Comparison of ENCODE assay signal across 23 mouse cellular contexts in the genomic region with DNA sequence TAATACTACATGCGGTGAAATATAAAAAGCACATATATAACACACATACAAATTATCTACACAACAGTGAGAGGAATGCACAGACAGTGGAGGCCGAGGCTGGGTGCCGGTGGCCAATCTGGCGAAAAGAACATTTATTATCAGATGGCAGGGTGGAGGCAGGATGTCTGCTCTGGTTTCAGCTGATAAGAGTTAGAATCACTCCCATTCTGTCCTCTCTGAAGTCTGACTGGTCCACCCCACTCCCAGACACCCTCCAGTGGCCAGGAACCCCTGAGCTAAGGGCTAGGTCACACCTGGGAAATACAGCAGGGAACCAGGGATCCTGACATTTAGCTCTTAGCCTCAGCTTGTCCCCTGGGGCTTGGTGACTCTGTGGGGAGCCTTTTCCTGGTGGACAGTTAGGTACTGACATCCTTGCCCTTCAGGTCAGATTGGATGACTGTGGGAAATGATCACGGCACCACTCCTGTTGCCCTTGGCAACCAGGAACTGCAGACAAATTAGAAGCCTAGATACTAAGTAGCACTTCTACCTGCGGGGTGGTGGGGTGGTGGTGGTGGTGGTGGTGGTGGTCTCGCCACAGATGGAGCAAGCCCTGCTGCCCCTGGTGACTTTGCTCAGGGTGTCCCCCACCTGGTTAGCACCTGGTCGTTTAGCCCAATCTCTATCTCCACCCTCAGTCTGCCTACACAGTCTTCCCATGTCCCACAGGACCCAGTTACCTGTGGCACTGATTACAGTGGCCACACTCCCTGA. TPM values are rescaled to one million over a fixed set of nuclear protein-coding genes. Genes with fewer than 3 reads are reported as not detected.
DNase-seq lines count a peak whose midpoint lies in the region; ATAC-seq and TF ChIP-seq lines count a peak whose summit lies in the region.
"Had no signal": no experiment of that assay in that cellular context is flagged by ENCODE, and none has a peak within 500 bp of the region (broad histone marks: within the 10 kb centered on the region; RNA-seq: fewer than 3 reads in every experiment).

No protein-coding gene starts in this region.

- no peak overlapping the region for H3K27ac ChIP-seq in lung, postnatal 0 days (ENCODE audit: low read length)
- H3K27ac ChIP-seq in liver, embryonic 11.5 days (ENCODE audit: low read depth, low read length), result no peak overlapping the region
- H3K27ac ChIP-seq: hindbrain, embryonic 13.5 days; intestine, embryonic 15.5 days; layer of hippocampus, adult 2 months; left cerebral cortex, adult 2 months; limb, embryonic 10.5 days; liver, embryonic 14.5 days; stomach, embryonic 15.5 days had no signal

- H3K9me3 ChIP-seq in lung, postnatal 0 days (ENCODE audit: low read length), result no peaks in the 10 kb centered on the region
- H3K9me3 ChIP-seq in liver, embryonic 11.5 days (ENCODE audit: control insufficient read depth, low read length), result no peaks in the 10 kb centered on the region
- H3K9me3 ChIP-seq: hindbrain, embryonic 13.5 days; intestine, embryonic 15.5 days; limb, embryonic 10.5 days; stomach, embryonic 15.5 days had no signal

- no peak overlapping the region for H3K4me3 ChIP-seq in lung, postnatal 0 days (ENCODE audit: low read depth, low read length)
- H3K4me3 ChIP-seq in liver, embryonic 11.5 days (ENCODE audit: low read depth, low read length), result no peak overlapping the region
- H3K4me3 ChIP-seq: hindbrain, embryonic 13.5 days; intestine, embryonic 15.5 days; layer of hippocampus, adult 2 months; left cerebral cortex, adult 2 months; limb, embryonic 10.5 days; stomach, embryonic 15.5 days had no signal

- H3K27me3 ChIP-seq in lung, postnatal 0 days (replicated peaks; ENCODE audit: insufficient read depth, low read length), result no peaks in the 10 kb centered on the region; the same call in 1 of the 2 replicates
- H3K27me3 ChIP-seq in liver, embryonic 11.5 days (replicated peaks; ENCODE audit: control insufficient read depth, insufficient read depth, low read length), result peaks cover 33% of the 10 kb centered on the region

- H3K9ac ChIP-seq in lung, postnatal 0 days (replicated peaks; ENCODE audit: low read depth), result no peak overlapping the region
- H3K9ac ChIP-seq in liver, embryonic 11.5 days (ENCODE audit: low read depth, low read length), result no peak overlapping the region
- H3K9ac ChIP-seq: hindbrain, embryonic 13.5 days; intestine, embryonic 15.5 days; liver, embryonic 14.5 days; stomach, embryonic 15.5 days had no signal

- peak; percentile 6; the same call in 1 of the 2 replicates for TF ChIP-seq CTCF in lung, postnatal 0 days (IDR thresholded peaks at IDR 0.05)

- H3K4me1 ChIP-seq in lung, postnatal 0 days (ENCODE audit: insufficient read depth, low read depth, low read length), result no peaks in the 10 kb centered on the region
- H3K4me1 ChIP-seq in liver, embryonic 11.5 days (replicated peaks; ENCODE audit: control insufficient read depth, insufficient read depth, low read length), result peaks cover 16% of the 10 kb centered on the region

- intact Hi-C loops in heart, postnatal 25 days (cut with DNase I), result no loop called here
- intact Hi-C loops in left cerebral cortex, postnatal 10 days (cut with DNase I), result no loop called here

- no peak overlapping the region for H3K4me2 ChIP-seq in lung, postnatal 0 days (replicated peaks; ENCODE audit: low read depth, low read length)
- no peak overlapping the region for H3K4me2 ChIP-seq in liver, embryonic 11.5 days
- H3K4me2 ChIP-seq: hindbrain, embryonic 13.5 days; intestine, embryonic 15.5 days; stomach, embryonic 15.5 days had no signal

- H3K36me3 ChIP-seq in lung, postnatal 0 days (ENCODE audit: insufficient read depth, low read length), result no peaks in the 10 kb centered on the region
- no peaks in the 10 kb centered on the region for H3K36me3 ChIP-seq in liver, embryonic 11.5 days (ENCODE audit: control insufficient read depth, insufficient read depth, low read length)
- H3K36me3 ChIP-seq: hindbrain, embryonic 13.5 days; intestine, embryonic 15.5 days; limb, embryonic 10.5 days; stomach, embryonic 15.5 days had no signal

- peak; percentile 93 for DNase-seq in heart, adult 11 months
- no peak for DNase-seq in heart, postnatal 25 days (ENCODE audit: low spot score)
- DNase-seq in lung, postnatal 0 days (ENCODE audit: low spot score), result no peak
- no peak for DNase-seq in lung, postnatal 25 days (ENCODE audit: low spot score)
- no peak for DNase-seq in liver, embryonic 11.5 days (ENCODE audit: low spot score)
- no peak for DNase-seq in left cerebral cortex, postnatal 10 days (ENCODE audit: extremely low spot score in 1 of 2, low spot score in 2 of 2)
- no peak for DNase-seq in kidney, postnatal 14 days
- no peak for DNase-seq in layer of hippocampus, postnatal 14 days (ENCODE audit: low spot score in 2 of 2)
- DNase-seq: adrenal gland, adult 2 months; cerebellum, adult 11 months; cerebellum, postnatal 10 days; gastrocnemius, postnatal 14 days; lung, postnatal 14 days; right cerebral cortex, postnatal 25 days; thymus, adult 18-20 months; thymus, postnatal 4 days had no signal

- no peak for ATAC-seq in lung, postnatal 0 days
- peak; percentile 31; the same call in 1 of the 2 replicates for ATAC-seq in liver, embryonic 11.5 days (replicated peaks; ENCODE audit: low FRiP score)
- ATAC-seq: intestine, embryonic 15.5 days had no signal

- WGBS in lung, postnatal 0 days, result 48% methylated on average over 8 of the region's 8 CpGs
- 43% methylated on average over 8 of the region's 8 CpGs for WGBS in liver, embryonic 11.5 days

- no peak for TF ChIP-seq EP300 in lung, postnatal 0 days (IDR thresholded peaks at IDR 0.05)

RNA-seq across cellular contexts. Expression of gene Pi16, which starts 2.6 kb away (rescaled TPM):
- total RNA-seq in heart, postnatal 25 days (2021), result 10 to 100 TPM; 32.6 to 45.8 TPM
- polyA plus RNA-seq in lung, postnatal 0 days (2015; fragmentation: Nextera tagmentation; extraction: Ambion mirVana), result 2.2 and 2.8 TPM in 2 replicates
- 0.32 and 0.51 TPM in 2 replicates for polyA plus RNA-seq in liver, embryonic 11.5 days (2014; fragmentation: Nextera tagmentation; extraction: Ambion mirVana)
- 1 to 10 TPM; 1.6 to 1.8 TPM for total RNA-seq in left cerebral cortex, postnatal 10 days (2021)
- 1 to 10 TPM; 1.6 to 1.9 TPM for total RNA-seq in layer of hippocampus, postnatal 14 days (2021)

RNA-seq across cellular contexts. Expression of gene Mtch1, which starts 27.7 kb away (rescaled TPM):
- total RNA-seq in heart, postnatal 25 days (2021), result 100 to 1,000 TPM; 220 TPM
- polyA plus RNA-seq in lung, postnatal 0 days (2015; fragmentation: Nextera tagmentation; extraction: Ambion mirVana), result 342 and 350 TPM in 2 replicates
- 147 and 149 TPM in 2 replicates for polyA plus RNA-seq in liver, embryonic 11.5 days (2014; fragmentation: Nextera tagmentation; extraction: Ambion mirVana)
- 100 to 1,000 TPM; 493 to 499 TPM for total RNA-seq in left cerebral cortex, postnatal 10 days (2021)
- 100 to 1,000 TPM; 525 to 527 TPM for total RNA-seq in layer of hippocampus, postnatal 14 days (2021)

RNA-seq across cellular contexts. Expression of gene Fgd2, which starts 40.7 kb away (rescaled TPM):
- 1 to 10 TPM; 1.8 to 2.7 TPM for total RNA-seq in heart, postnatal 25 days (2021)
- 11.9 and 14.2 TPM in 2 replicates for polyA plus RNA-seq in lung, postnatal 0 days (2015; fragmentation: Nextera tagmentation; extraction: Ambion mirVana)
- polyA plus RNA-seq in liver, embryonic 11.5 days (2014; fragmentation: Nextera tagmentation; extraction: Ambion mirVana), result 6.0 and 6.7 TPM in 2 replicates
- 10 to 100 TPM in 1 of 2 experiments, 1 to 10 TPM in 1; 8.7 to 10.4 TPM for total RNA-seq in left cerebral cortex, postnatal 10 days (2021)
- total RNA-seq in layer of hippocampus, postnatal 14 days (2021), result 1 to 10 TPM; 5.6 to 9.0 TPM

RNA-seq across cellular contexts. Expression of gene BC004004, which starts 51.5 kb away (rescaled TPM):
- total RNA-seq in heart, postnatal 25 days (2021), result 100 to 1,000 TPM; 192 to 222 TPM
- polyA plus RNA-seq in lung, postnatal 0 days (2015; fragmentation: Nextera tagmentation; extraction: Ambion mirVana), result 105 and 109 TPM in 2 replicates
- 70.9 and 72.7 TPM in 2 replicates for polyA plus RNA-seq in liver, embryonic 11.5 days (2014; fragmentation: Nextera tagmentation; extraction: Ambion mirVana)
- total RNA-seq in left cerebral cortex, postnatal 10 days (2021), result 100 to 1,000 TPM in 1 of 2 experiments, 10 to 100 TPM in 1; 99.5 to 108 TPM
- 10 to 100 TPM; 88.1 to 93.8 TPM for total RNA-seq in layer of hippocampus, postnatal 14 days (2021)

RNA-seq across cellular contexts. Expression of gene Ppil1, which starts 56.1 kb away (rescaled TPM):
- 10 to 100 TPM; 29.0 to 29.6 TPM for total RNA-seq in heart, postnatal 25 days (2021)
- 39.7 and 44.5 TPM in 2 replicates for polyA plus RNA-seq in lung, postnatal 0 days (2015; fragmentation: Nextera tagmentation; extraction: Ambion mirVana)
- 200 and 201 TPM in 2 replicates for polyA plus RNA-seq in liver, embryonic 11.5 days (2014; fragmentation: Nextera tagmentation; extraction: Ambion mirVana)
- total RNA-seq in left cerebral cortex, postnatal 10 days (2021), result 10 to 100 TPM; 20.7 to 24.3 TPM
- 10 to 100 TPM; 17.3 to 18.1 TPM for total RNA-seq in layer of hippocampus, postnatal 14 days (2021)

Comparison
In these comparisons a context has a peak if more than half of its experiments do, and no peak if none do; other contexts are left out.
1. RNA of gene Pi16, which starts 2.6 kb away (total RNA-seq): 32.6 to 45.8 TPM in heart, postnatal 25 days; 1.6 to 1.9 TPM in layer of hippocampus, postnatal 14 days and 1.6 to 1.8 TPM in left cerebral cortex, postnatal 10 days; every median in the first group is over 10 times any median in the second.